Mouse (Mus musculus): ENCODE data around the gene Ttll7.

Gene Ttll7

GRCm38 (mm10) chr3:146914798-146915197 is 62.6 kb downstream of the Ttll7 start:
- DNase-seq, result peak; percentile 88

GRCm38 (mm10) chr3:146917891-146918290 is 65.7 kb downstream of the Ttll7 start:
- no peak for DNase-seq

GRCm38 (mm10) chr3:146918323-146918722 is 66.2 kb downstream of the Ttll7 start:
- DNase-seq, result peak; percentile 67

GRCm38 (mm10) chr3:146927311-146928015 is 75.3 kb downstream of the Ttll7 start:
- no peak for DNase-seq

GRCm38 (mm10) chr3:146928141-146928540 is 76.0 kb downstream of the Ttll7 start:
- no peak for DNase-seq

- DNase-seq, result no peak
Observed at GRCm38 (mm10) chr3:146929011-146929410, 76.8 kb downstream of the Ttll7 start.

- no peak for DNase-seq
Observed at GRCm38 (mm10) chr3:146931190-146931589, 79.0 kb downstream of the Ttll7 start.

GRCm38 (mm10) chr3:146932506-146932905 is 80.3 kb downstream of the Ttll7 start:
- DNase-seq, result no peak

- no peak for DNase-seq
Observed at GRCm38 (mm10) chr3:146936888-146937287, 84.7 kb downstream of the Ttll7 start.

GRCm38 (mm10) chr3:146939391-146940250 is 87.5 kb downstream of the Ttll7 start:
- peak; percentile 18 for DNase-seq

- no peak for DNase-seq
Observed at GRCm38 (mm10) chr3:146943101-146943500, 90.9 kb downstream of the Ttll7 start.

- DNase-seq, result no peak
Observed at GRCm38 (mm10) chr3:146945342-146945741, 93.2 kb downstream of the Ttll7 start.

- DNase-seq, result peak; percentile 59
Observed at GRCm38 (mm10) chr3:146945887-146946286, 93.7 kb downstream of the Ttll7 start.

- no peak for DNase-seq
Observed at GRCm38 (mm10) chr3:146946641-146947040, 94.5 kb downstream of the Ttll7 start.

- peak; percentile 11 for DNase-seq
Observed at GRCm38 (mm10) chr3:146956792-146957191, 104.6 kb downstream of the Ttll7 start.

- no peak for DNase-seq
Observed at GRCm38 (mm10) chr3:146962838-146963237, 110.7 kb downstream of the Ttll7 start.

GRCm38 (mm10) chr3:146964384-146964783 is 112.2 kb downstream of the Ttll7 start:
- no peak for DNase-seq

- no peak for DNase-seq
Observed at GRCm38 (mm10) chr3:146967242-146967641, 115.1 kb downstream of the Ttll7 start.

- DNase-seq, result no peak
Observed at GRCm38 (mm10) chr3:146967834-146968233, 115.7 kb downstream of the Ttll7 start.

- DNase-seq, result no peak
Observed at GRCm38 (mm10) chr3:146978272-146978671, 126.1 kb downstream of the Ttll7 start.

GRCm38 (mm10) chr3:146993834-146994669 is 141.9 kb downstream of the Ttll7 start:
- peak; percentile 48 for DNase-seq

- no peak for DNase-seq
Observed at GRCm38 (mm10) chr3:146994670-146995415, 142.7 kb downstream of the Ttll7 start.
